Mouse (Mus musculus) erythroblast, embryonic 14.5 days (primary cell): ENCODE results near the gene Ccdc57.

Experiments
- GATA1 ChIP-seq: IDR thresholded peaks from 2 replicates; pipeline ENCODE4 v1.6.1; 2012; ENCODE audit warnings: low read length, inconsistent platforms, mixed read lengths
- TAL1 ChIP-seq: IDR thresholded peaks from 3 replicates; pipeline ENCODE4 v1.6.1; 2012; ENCODE audit warnings: low read length, inconsistent platforms, mixed read lengths

GRCm38 (mm10) chr11:120973318-120973717, 40.6 kb upstream of the Ccdc57 start:
- TF ChIP-seq TAL1 (no peak), GATA1 (no peak)
